Mouse (Mus musculus) heart, postnatal 4 days (tissue): ENCODE results near the gene Gm5799. TPM values are rescaled to one million over a fixed set of nuclear protein-coding genes. Genes with fewer than 3 reads are reported as not detected.
"Not testable (repeated sequence)": the region's sequence is repeated elsewhere in the genome, so short reads cannot be mapped to it uniquely, and the experiment has no call there.

Source experiments
- DNase-seq: peaks from one replicate; pipeline ENCODE4 v3.0.0; 2021
- total RNA-seq, 2 experiments: library from RNA; stranded (reverse); gene quantifications; 2 replicates each; pipeline ENCODE4 v1.2.3; 2021

Gm5799 gene
- under 1 TPM in 1 of 2 experiments, not detected in 1; 0.27 TPM for total RNA-seq

- not testable (repeated sequence) for DNase-seq
These were observed at the start of gene Gm5799 for GRCm38 (mm10) chr14:43543276-43543675. Gene Gm5799, plus strand, starts transcription at chr14:43543576.

GRCm38 (mm10) chr14:43531052-43532010 is 12.0 kb upstream of the Gm5799 start:
- DNase-seq: not testable (repeated sequence)

GRCm38 (mm10) chr14:43532011-43532383 is 11.4 kb upstream of the Gm5799 start:
- DNase-seq: not testable (repeated sequence)

- DNase-seq: peak; percentile 13
These were observed 11.0 kb upstream of the Gm5799 start for GRCm38 (mm10) chr14:43532387-43532786.

- peak; percentile 13 for DNase-seq
These were observed 5.2 kb upstream of the Gm5799 start for GRCm38 (mm10) chr14:43538144-43538543.

- DNase-seq: not testable (repeated sequence)
These were observed 2.9 kb downstream of the Gm5799 start for GRCm38 (mm10) chr14:43546281-43546680.

- DNase-seq: not testable (repeated sequence)
These were observed 8.9 kb downstream of the Gm5799 start for GRCm38 (mm10) chr14:43552271-43552670.

GRCm38 (mm10) chr14:43577969-43578368 is 34.6 kb downstream of the Gm5799 start:
- not testable (repeated sequence) for DNase-seq

- not testable (repeated sequence) for DNase-seq
These were observed 35.7 kb downstream of the Gm5799 start, which contains the start of gene Gm17654 for GRCm38 (mm10) chr14:43579046-43579445. Gene Gm17654, minus strand, starts transcription at chr14:43579146.

Other genes with a start within 250 kb of the Gm5799 start
- gene Gm8127, start 249.7 kb upstream of the Gm5799 start, total RNA-seq: not detected
- not detected for gene 1700001F09Rik, start 195.8 kb upstream of the Gm5799 start, total RNA-seq
- gene Gm8138, start 127.2 kb upstream of the Gm5799 start, total RNA-seq: not detected
- not detected for gene Gm17654, start 35.6 kb downstream of the Gm5799 start, total RNA-seq
- not detected for gene Gm10375, start 64.4 kb downstream of the Gm5799 start, total RNA-seq
- not detected for gene Gm8165, start 133.6 kb downstream of the Gm5799 start, total RNA-seq
- gene Gm7324, start 154.3 kb downstream of the Gm5799 start, total RNA-seq: 1 to 10 TPM; 1.4 to 2.4 TPM
- not detected for gene Gm16506, start 183.9 kb downstream of the Gm5799 start, total RNA-seq
- gene Gm6526, start 204.3 kb downstream of the Gm5799 start, total RNA-seq: not detected
- gene Gm8180, start 241.2 kb downstream of the Gm5799 start, total RNA-seq: not detected